Mouse (Mus musculus): ENCODE measurements around the gene Abhd17a. TPM values are rescaled to one million over a fixed set of nuclear protein-coding genes. Genes with fewer than 3 reads are reported as not detected.

Abhd17a gene
- polyA plus RNA-seq, 1 experiment, result 191 TPM

DNA sequence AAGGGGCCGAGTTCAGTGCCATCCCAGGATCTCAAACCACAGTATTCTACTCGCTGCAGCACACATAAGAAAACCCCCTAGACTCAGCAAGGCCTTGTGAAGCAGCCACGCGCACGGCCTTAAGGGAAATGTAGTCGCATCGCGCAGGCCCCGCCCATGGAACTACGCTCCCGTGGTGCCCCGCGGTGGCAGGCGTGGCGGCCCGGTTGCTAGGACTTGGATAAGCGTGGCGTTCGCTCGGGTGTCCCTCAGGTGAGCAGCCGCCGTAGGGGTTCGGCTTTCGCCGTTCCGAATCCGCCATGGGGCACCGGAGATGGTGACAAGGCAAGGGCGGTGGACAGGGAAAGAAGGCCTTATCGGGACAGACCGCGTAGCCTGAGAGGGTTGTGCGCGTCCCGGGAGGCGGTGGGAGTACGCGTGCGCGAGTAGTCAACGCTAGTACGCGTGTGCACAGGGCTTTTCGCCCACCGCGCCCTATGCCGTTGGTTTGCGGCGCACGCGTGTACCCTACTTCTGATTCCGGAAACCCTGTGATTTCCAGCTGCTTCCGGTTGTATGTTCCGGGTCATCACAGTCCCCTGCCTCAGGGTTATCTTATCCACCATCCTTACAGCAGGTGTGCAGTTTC, 12.7 kb upstream of the Abhd17a start, which contains the start of the genes Scamp4 and Adat3:
TSS of gene Scamp4 (plus strand) at position 175 of the 628 bp plus-strand sequence.
TSS of gene Adat3 (plus strand) at position 183 of the 628 bp plus-strand sequence.
- under 1% methylated on average over 54 of the region's 54 CpGs for WGBS
- H3K4me1 ChIP-seq (ENCODE audit: control insufficient read depth, insufficient read depth, low read length), result peaks cover 3% of the 10 kb centered on the region; the same call in 1 of the 2 replicates
- peak within 1 kb of the TSS; percentile 94 for H3K4me3 ChIP-seq (replicated peaks; ENCODE audit: extremely low read depth, low read depth, low read length)
- DNase-seq, result peak; percentile 95
- TF ChIP-seq POLR2A (IDR thresholded peaks at IDR 0.05; ENCODE audit: borderline replicate concordance, extremely low read depth, low read depth, low read length) (peak; percentile 54; the same call in 1 of the 2 replicates), CTCF (IDR thresholded peaks at IDR 0.05; ENCODE audit: insufficient read depth, low read length) (no peak)

DNA sequence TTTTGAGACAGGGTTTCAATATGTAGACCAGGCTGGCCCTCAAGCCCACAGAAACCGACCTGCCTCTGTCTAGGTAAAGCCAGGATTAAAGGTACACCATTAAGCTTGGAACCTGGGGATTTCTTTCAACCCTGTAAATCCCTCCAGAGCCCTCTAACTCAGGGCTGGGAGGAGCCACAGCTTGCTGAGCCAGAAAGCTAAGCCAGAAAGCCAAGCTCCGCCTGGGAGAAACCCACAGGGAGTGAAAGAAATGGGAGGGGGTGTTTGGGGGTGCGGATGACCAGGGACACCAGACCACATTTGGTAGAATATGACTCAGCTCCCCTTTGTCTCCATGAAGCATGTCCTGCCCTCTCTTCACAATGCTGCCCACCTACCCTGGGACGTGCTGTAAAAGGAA, 6.2 kb upstream of the Abhd17a start:
- no peak for DNase-seq
- TF ChIP-seq POLR2A (IDR thresholded peaks at IDR 0.05; ENCODE audit: borderline replicate concordance, extremely low read depth, low read depth, low read length) (no peak), CTCF (IDR thresholded peaks at IDR 0.05; ENCODE audit: insufficient read depth, low read length) (no peak)
- WGBS, result 43% methylated on average over 4 of the region's 4 CpGs
- Histone ChIP-seq H3K4me1 (ENCODE audit: control insufficient read depth, insufficient read depth, low read length) (no peaks in the 10 kb centered on the region), H3K4me3 (replicated peaks; ENCODE audit: extremely low read depth, low read depth, low read length) (no peak overlapping the region)

- TF ChIP-seq POLR2A (IDR thresholded peaks at IDR 0.05; ENCODE audit: borderline replicate concordance, extremely low read depth, low read depth, low read length) (0 out of 2 replicates have a peak, but pooled peaks have one; percentile 3), CTCF (IDR thresholded peaks at IDR 0.05; ENCODE audit: insufficient read depth, low read length) (no peak)
- DNase-seq, result no peak
- 4% methylated on average over 12 of the region's 12 CpGs for WGBS
- Histone ChIP-seq H3K4me3 (replicated peaks; ENCODE audit: extremely low read depth, low read depth, low read length) (peak overlapping the region; percentile 77), H3K4me1 (ENCODE audit: control insufficient read depth, insufficient read depth, low read length) (peaks cover 28% of the 10 kb centered on the region)
Observed at GRCm38 (mm10) chr10:80589127-80589878, 838 bp downstream of the Abhd17a start.

DNA sequence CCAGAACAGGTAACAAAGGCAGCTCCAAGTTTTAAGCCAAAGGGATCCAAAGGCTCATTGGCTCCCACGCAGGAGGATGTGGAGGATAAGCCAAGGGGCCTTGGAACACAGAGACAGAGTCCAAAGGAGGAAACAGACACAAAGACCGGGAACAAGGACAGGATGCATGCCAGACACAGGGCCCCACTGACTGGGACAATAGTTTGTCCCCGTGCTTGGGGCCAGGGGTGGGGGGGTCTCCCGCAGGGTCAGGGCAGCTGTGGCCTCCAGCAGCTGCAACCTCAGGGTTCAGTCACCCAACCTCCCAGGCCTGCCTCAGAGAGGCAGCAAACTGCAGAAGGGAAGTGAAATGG, 2.9 kb downstream of the Abhd17a start:
- 33% methylated on average over 4 of the region's 4 CpGs for WGBS
- DNase-seq, result no peak

DNA sequence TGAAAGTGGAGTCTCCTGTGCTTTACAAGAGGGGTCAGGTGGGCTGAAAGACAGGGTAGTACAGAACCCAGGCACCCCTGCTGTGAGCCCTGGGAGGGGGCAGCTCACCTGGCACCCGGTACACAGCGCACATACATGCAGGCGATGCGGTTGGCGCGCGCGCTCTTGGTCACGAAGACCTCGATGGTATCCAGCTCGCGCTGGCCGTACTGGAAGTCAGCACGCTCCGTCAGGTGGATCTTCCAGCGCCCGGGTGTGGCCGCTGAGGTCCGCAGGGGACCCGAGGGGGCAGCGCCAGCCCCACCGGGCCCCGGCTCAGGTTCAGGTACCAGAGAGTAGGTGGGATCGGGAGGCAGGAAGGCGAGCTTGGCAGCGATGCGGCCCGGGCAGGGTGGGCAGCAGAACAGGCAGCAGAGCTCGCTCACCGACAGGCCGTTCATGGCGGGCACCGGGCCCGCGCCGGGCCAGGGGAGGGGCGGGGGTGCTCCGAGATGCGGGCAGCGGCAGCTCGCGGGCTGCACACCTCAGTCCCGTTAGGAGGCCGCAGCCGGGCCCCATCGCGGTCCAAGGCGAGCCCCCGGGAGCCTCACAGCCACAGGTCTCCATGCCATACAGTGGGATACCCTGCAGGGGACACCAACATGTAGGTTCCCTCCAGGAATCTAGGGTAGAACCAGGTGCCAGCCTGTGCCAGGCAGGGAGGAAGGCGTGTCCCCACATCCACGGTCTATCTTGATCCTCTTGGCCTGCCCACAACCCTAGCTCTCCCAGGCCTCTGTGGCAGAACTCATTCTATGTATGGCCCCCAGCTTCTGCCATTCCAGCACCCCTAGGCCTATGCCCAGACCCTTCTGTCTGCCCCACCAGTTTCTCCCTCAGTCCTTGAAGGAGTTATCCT, 3.5 kb downstream of the Abhd17a start:
- TF ChIP-seq CTCF (IDR thresholded peaks at IDR 0.05; ENCODE audit: insufficient read depth, low read length) (no peak), POLR2A (IDR thresholded peaks at IDR 0.05; ENCODE audit: borderline replicate concordance, extremely low read depth, low read depth, low read length) (no peak)
- WGBS, result 77% methylated on average over 34 of the region's 51 CpGs
- DNase-seq, result no peak
- H3K4me1 ChIP-seq (ENCODE audit: control insufficient read depth, insufficient read depth, low read length), result peaks cover 33% of the 10 kb centered on the region
- H3K4me3 ChIP-seq (replicated peaks; ENCODE audit: extremely low read depth, low read depth, low read length), result peak overlapping the region; percentile 58

More for the DNA sequence above, 2.9 kb downstream of the Abhd17a start:
- H3K4me1 ChIP-seq (ENCODE audit: control insufficient read depth, insufficient read depth, low read length), result peaks cover 33% of the 10 kb centered on the region
- H3K4me3 ChIP-seq (replicated peaks; ENCODE audit: extremely low read depth, low read depth, low read length), result no peak overlapping the region
- 0 out of 2 replicates have a peak, but pooled peaks have one; percentile 18 for TF ChIP-seq POLR2A (IDR thresholded peaks at IDR 0.05; ENCODE audit: borderline replicate concordance, extremely low read depth, low read depth, low read length)
- no peak for TF ChIP-seq CTCF (IDR thresholded peaks at IDR 0.05; ENCODE audit: insufficient read depth, low read length)

GRCm38 (mm10) chr10:80585581-80585980, 4.6 kb downstream of the Abhd17a start:
- DNase-seq, result no peak
- TF ChIP-seq CTCF (IDR thresholded peaks at IDR 0.05; ENCODE audit: insufficient read depth, low read length) (no peak), POLR2A (IDR thresholded peaks at IDR 0.05; ENCODE audit: borderline replicate concordance, extremely low read depth, low read depth, low read length) (no peak)
- peaks cover 33% of the 10 kb centered on the region for H3K4me1 ChIP-seq (ENCODE audit: control insufficient read depth, insufficient read depth, low read length)
- H3K4me3 ChIP-seq (replicated peaks; ENCODE audit: extremely low read depth, low read depth, low read length), result no peak overlapping the region
- WGBS, result 82% methylated on average over 8 of the region's 8 CpGs

DNA sequence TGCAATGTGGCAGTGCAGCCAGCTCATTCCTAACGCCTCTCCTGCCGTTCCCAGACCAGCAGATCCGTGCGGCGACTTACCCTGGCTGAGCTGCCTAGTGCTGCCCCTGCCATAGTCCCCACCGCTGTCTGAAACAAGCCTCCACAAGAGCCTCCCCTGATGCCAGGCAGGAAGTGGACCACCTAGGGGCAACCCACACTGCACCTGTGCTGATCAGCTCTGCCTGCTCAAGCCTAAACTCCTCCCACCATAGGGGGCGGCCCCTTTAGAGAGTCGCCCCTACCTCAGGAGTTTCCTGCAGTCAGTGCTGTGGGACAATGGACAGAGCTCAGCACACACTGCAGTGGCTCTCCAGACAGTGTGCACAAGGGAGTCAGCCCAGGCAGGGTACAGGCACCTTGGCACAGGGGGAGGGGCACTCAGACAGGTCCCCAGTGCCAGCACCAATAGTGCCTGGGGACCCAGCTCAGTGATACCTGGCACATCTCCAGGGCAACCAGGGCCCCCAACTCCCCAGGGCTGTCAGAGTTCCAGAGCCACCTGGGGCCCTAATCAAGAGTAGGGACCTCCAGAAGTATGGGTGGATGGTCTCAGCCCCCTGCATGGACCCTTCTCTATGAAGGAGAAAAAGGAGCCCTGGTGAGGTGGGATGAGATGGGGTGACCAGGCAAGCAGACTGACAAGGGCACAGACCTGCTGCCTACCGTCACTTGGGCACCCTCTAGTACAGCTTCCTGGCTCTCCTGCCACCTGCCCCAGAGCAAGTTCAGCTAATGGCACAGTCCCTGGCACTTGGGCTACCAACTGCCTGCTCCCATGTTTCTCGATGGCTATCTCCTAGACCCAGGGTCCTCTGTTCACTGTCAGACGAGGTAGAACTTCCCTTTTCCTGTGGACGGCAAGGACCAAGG, 5.2 kb downstream of the Abhd17a start:
- Histone ChIP-seq H3K4me1 (ENCODE audit: control insufficient read depth, insufficient read depth, low read length) (peaks cover 33% of the 10 kb centered on the region), H3K4me3 (replicated peaks; ENCODE audit: extremely low read depth, low read depth, low read length) (no peak overlapping the region)
- TF ChIP-seq POLR2A (IDR thresholded peaks at IDR 0.05; ENCODE audit: borderline replicate concordance, extremely low read depth, low read depth, low read length), result no peak
- no peak for TF ChIP-seq CTCF (IDR thresholded peaks at IDR 0.05; ENCODE audit: insufficient read depth, low read length)
- 50% methylated on average over 12 of the region's 12 CpGs for WGBS
- no peak for DNase-seq

GRCm38 (mm10) chr10:80584045-80584488, 6.1 kb downstream of the Abhd17a start:
- 42% methylated on average over 12 of the region's 12 CpGs for WGBS
- peaks cover 28% of the 10 kb centered on the region for H3K4me1 ChIP-seq (ENCODE audit: control insufficient read depth, insufficient read depth, low read length)
- TF ChIP-seq POLR2A (IDR thresholded peaks at IDR 0.05; ENCODE audit: borderline replicate concordance, extremely low read depth, low read depth, low read length) (no peak), CTCF (IDR thresholded peaks at IDR 0.05; ENCODE audit: insufficient read depth, low read length) (no peak)
- no peak overlapping the region for H3K4me3 ChIP-seq (replicated peaks; ENCODE audit: extremely low read depth, low read depth, low read length)
- DNase-seq, result peak; percentile 5

Measured in lung, adult 2 months (tissue).